Mouse (Mus musculus): ENCODE data around the gene Nuak1.

GRCm38 (mm10) chr10:84371230-84371629, 69.2 kb downstream of the Nuak1 start:
- TF ChIP-seq POLR2A (IDR thresholded peaks at IDR 0.05; ENCODE audit: borderline replicate concordance, control insufficient read depth, low read depth, low read length) = no peak
- TF ChIP-seq CTCF (IDR thresholded peaks at IDR 0.05; ENCODE audit: control insufficient read depth, insufficient read depth, low read length) = no peak
